Mouse (Mus musculus): ENCODE data around the gene Cdca8. TPM values are rescaled to one million over a fixed set of nuclear protein-coding genes. Genes with fewer than 3 reads are reported as not detected.
A peak's percentile ranks its signal among the peaks of the same experiment; 100 is the strongest.

Cdca8 gene
- polyA plus RNA-seq, 1 experiment from 2014 or later = 176 TPM

- Histone ChIP-seq H3K4me2 (peak overlapping the region; percentile 15), H3K27me3 (peaks cover 88% of the 10 kb centered on the region)
Observed at GRCm38 (mm10) chr4:124951036-124951433, 11.9 kb upstream of the Cdca8 start.

GRCm38 (mm10) chr4:124950181-124951035 lies 11.3 kb upstream of the Cdca8 start:
- H3K4me3 ChIP-seq (replicated peaks) = no peak overlapping the region
- no peaks in the 10 kb centered on the region for H3K9me3 ChIP-seq
- no peak for ATAC-seq (ENCODE audit: insufficient number of reproducible peaks, insufficient read depth, low FRiP score, low TSS enrichment, low read depth)
- peak overlapping the region; percentile 15 for H3K4me2 ChIP-seq
- H3K27me3 ChIP-seq = peaks cover 86% of the 10 kb centered on the region
- WGBS = 23% methylated on average over 21 of the region's 21 CpGs
- no peaks in the 10 kb centered on the region for H3K36me3 ChIP-seq
- H3K9ac ChIP-seq (replicated peaks) = no peak overlapping the region; the same call in 1 of the 2 replicates
- H3K27ac ChIP-seq = no peak overlapping the region
- H3K4me1 ChIP-seq (replicated peaks) = peaks cover 24% of the 10 kb centered on the region

More at GRCm38 (mm10) chr4:124951036-124951433, 11.9 kb upstream of the Cdca8 start:
- WGBS = 29% methylated on average over 10 of the region's 10 CpGs
- ATAC-seq (ENCODE audit: insufficient number of reproducible peaks, insufficient read depth, low FRiP score, low TSS enrichment, low read depth) = no peak
- Histone ChIP-seq H3K36me3 (no peaks in the 10 kb centered on the region), H3K9ac (replicated peaks) (no peak overlapping the region), H3K27ac (no peak overlapping the region), H3K9me3 (no peaks in the 10 kb centered on the region), H3K4me3 (replicated peaks) (no peak overlapping the region), H3K4me1 (replicated peaks) (peaks cover 24% of the 10 kb centered on the region)

GRCm38 (mm10) chr4:124949488-124949887 lies 10.4 kb upstream of the Cdca8 start:
- Histone ChIP-seq H3K36me3 (no peaks in the 10 kb centered on the region), H3K27me3 (peaks cover 80% of the 10 kb centered on the region), H3K27ac (no peak overlapping the region), H3K9me3 (no peaks in the 10 kb centered on the region), H3K4me2 (no peak overlapping the region), H3K4me1 (replicated peaks) (peaks cover 24% of the 10 kb centered on the region), H3K9ac (replicated peaks) (no peak overlapping the region), H3K4me3 (replicated peaks) (no peak overlapping the region)
- no peak for ATAC-seq (ENCODE audit: insufficient number of reproducible peaks, insufficient read depth, low FRiP score, low TSS enrichment, low read depth)
- WGBS = 74% methylated on average over 3 of the region's 3 CpGs

- Histone ChIP-seq H3K27ac (no peak overlapping the region), H3K9ac (replicated peaks) (no peak overlapping the region), H3K4me2 (no peak overlapping the region), H3K9me3 (no peaks in the 10 kb centered on the region), H3K27me3 (peaks cover 45% of the 10 kb centered on the region), H3K4me3 (replicated peaks) (no peak overlapping the region), H3K4me1 (replicated peaks) (peaks cover 6% of the 10 kb centered on the region), H3K36me3 (peaks cover 26% of the 10 kb centered on the region)
- 52% methylated on average over 2 of the region's 2 CpGs for WGBS
- ATAC-seq (ENCODE audit: insufficient number of reproducible peaks, insufficient read depth, low FRiP score, low TSS enrichment, low read depth) = no peak
Observed at GRCm38 (mm10) chr4:124944961-124945360, 5.8 kb upstream of the Cdca8 start.

GRCm38 (mm10) chr4:124943781-124944180 lies 4.7 kb upstream of the Cdca8 start:
- no peaks in the 10 kb centered on the region for H3K4me1 ChIP-seq (replicated peaks)
- peaks cover 33% of the 10 kb centered on the region for H3K27me3 ChIP-seq
- H3K9me3 ChIP-seq = no peaks in the 10 kb centered on the region
- no peak overlapping the region for H3K27ac ChIP-seq
- 52% methylated on average over 5 of the region's 5 CpGs for WGBS
- H3K4me2 ChIP-seq = no peak overlapping the region
- peaks cover 35% of the 10 kb centered on the region for H3K36me3 ChIP-seq
- no peak for ATAC-seq (ENCODE audit: insufficient number of reproducible peaks, insufficient read depth, low FRiP score, low TSS enrichment, low read depth)
- no peak overlapping the region for H3K9ac ChIP-seq (replicated peaks)
- no peak overlapping the region for H3K4me3 ChIP-seq (replicated peaks)

GRCm38 (mm10) chr4:124943022-124943421 lies 3.9 kb upstream of the Cdca8 start:
- H3K27me3 ChIP-seq = peaks cover 26% of the 10 kb centered on the region
- peaks cover 41% of the 10 kb centered on the region for H3K36me3 ChIP-seq
- no peak overlapping the region for H3K27ac ChIP-seq
- H3K9me3 ChIP-seq = no peaks in the 10 kb centered on the region
- no peak overlapping the region for H3K4me2 ChIP-seq
- ATAC-seq (ENCODE audit: insufficient number of reproducible peaks, insufficient read depth, low FRiP score, low TSS enrichment, low read depth) = no peak
- H3K9ac ChIP-seq (replicated peaks) = no peak overlapping the region
- H3K4me1 ChIP-seq (replicated peaks) = peaks cover 1% of the 10 kb centered on the region
- no peak overlapping the region for H3K4me3 ChIP-seq (replicated peaks)
- WGBS = 5% methylated on average over 4 of the region's 4 CpGs

GRCm38 (mm10) chr4:124936613-124937471 lies 2.3 kb downstream of the Cdca8 start, which contains the start of gene 9930104L06Rik:
Gene 9930104L06Rik, plus strand, starts transcription at chr4:124937048.
- Histone ChIP-seq H3K9me3 (no peaks in the 10 kb centered on the region), H3K27me3 (no peaks in the 10 kb centered on the region), H3K4me3 (replicated peaks) (peak within 1 kb of the TSS; percentile 84), H3K36me3 (peaks cover 31% of the 10 kb centered on the region), H3K9ac (replicated peaks) (peak within 1 kb of the TSS; percentile 76), H3K4me1 (replicated peaks) (peaks cover 20% of the 10 kb centered on the region), H3K4me2 (peak within 1 kb of the TSS; percentile 84), H3K27ac (peak within 1 kb of the TSS; percentile 59; the same call in 1 of the 2 replicates)
- peak; percentile 96 for ATAC-seq (ENCODE audit: insufficient number of reproducible peaks, insufficient read depth, low FRiP score, low TSS enrichment, low read depth)
- WGBS = under 1% methylated on average over 52 of the region's 52 CpGs

- Histone ChIP-seq H3K27ac (no peak overlapping the region), H3K4me3 (replicated peaks) (no peak overlapping the region), H3K4me2 (no peak overlapping the region), H3K4me1 (replicated peaks) (no peaks in the 10 kb centered on the region), H3K9me3 (no peaks in the 10 kb centered on the region), H3K27me3 (no peaks in the 10 kb centered on the region), H3K36me3 (peaks cover 79% of the 10 kb centered on the region), H3K9ac (replicated peaks) (no peak overlapping the region)
- WGBS = 85% methylated on average over 5 of the region's 5 CpGs
- ATAC-seq (ENCODE audit: insufficient number of reproducible peaks, insufficient read depth, low FRiP score, low TSS enrichment, low read depth) = no peak
Observed at GRCm38 (mm10) chr4:124928102-124928501, 11.0 kb downstream of the Cdca8 start.

GRCm38 (mm10) chr4:124905971-124906822 lies 32.9 kb downstream of the Cdca8 start:
- no peaks in the 10 kb centered on the region for H3K36me3 ChIP-seq
- H3K4me1 ChIP-seq (replicated peaks) = peaks cover 12% of the 10 kb centered on the region
- H3K27me3 ChIP-seq = peaks cover 41% of the 10 kb centered on the region
- H3K27ac ChIP-seq = no peak overlapping the region; the same call in 1 of the 2 replicates
- H3K4me3 ChIP-seq (replicated peaks) = peak overlapping the region; percentile 25
- 8% methylated on average over 21 of the region's 21 CpGs for WGBS
- peak; percentile 72 for ATAC-seq (ENCODE audit: insufficient number of reproducible peaks, insufficient read depth, low FRiP score, low TSS enrichment, low read depth)
- peak overlapping the region; percentile 60 for H3K4me2 ChIP-seq
- peaks cover 7% of the 10 kb centered on the region; the same call in 1 of the 2 replicates for H3K9me3 ChIP-seq
- H3K9ac ChIP-seq (replicated peaks) = peak overlapping the region; percentile 51

GRCm38 (mm10) chr4:124905417-124905816 lies 33.7 kb downstream of the Cdca8 start:
- H3K4me1 ChIP-seq (replicated peaks) = peaks cover 12% of the 10 kb centered on the region
- no peak overlapping the region for H3K4me3 ChIP-seq (replicated peaks)
- no peak for ATAC-seq (ENCODE audit: insufficient number of reproducible peaks, insufficient read depth, low FRiP score, low TSS enrichment, low read depth)
- H3K27ac ChIP-seq = no peak overlapping the region
- WGBS = 77% methylated on average over 4 of the region's 4 CpGs
- H3K27me3 ChIP-seq = peaks cover 43% of the 10 kb centered on the region
- no peak overlapping the region for H3K9ac ChIP-seq (replicated peaks)
- no peaks in the 10 kb centered on the region for H3K36me3 ChIP-seq
- no peak overlapping the region for H3K4me2 ChIP-seq
- 0 out of 2 replicates have a peak, but pooled peaks cover 4% of the 10 kb centered on the region for H3K9me3 ChIP-seq

Measured in limb, embryonic 12.5 days (tissue).